Mouse (Mus musculus): ENCODE data around the gene Gm42957.

DNA sequence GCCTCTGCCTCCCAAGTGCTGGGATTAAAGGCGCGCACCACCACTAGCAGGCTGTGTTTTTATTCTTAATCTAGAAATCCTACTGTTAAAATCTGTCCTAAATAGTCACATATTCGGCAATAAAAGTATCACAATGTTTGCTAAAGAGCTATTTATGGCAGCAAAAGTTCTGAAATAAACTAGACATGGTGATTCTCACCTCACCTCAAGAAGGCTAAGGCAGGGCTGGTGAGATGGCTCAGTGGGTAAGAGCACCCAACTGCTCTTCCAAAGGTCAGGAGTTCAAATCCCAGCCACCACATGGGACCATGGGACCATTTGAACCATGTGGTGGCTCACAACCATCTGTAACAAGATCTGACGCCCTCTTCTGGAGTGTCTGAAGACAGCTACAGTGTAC is 44.6 kb upstream of the Gm42957 start:
- no peak for TF ChIP-seq CTCF (IDR thresholded peaks at IDR 0.05; ENCODE audit: low read depth)
- TF ChIP-seq EP300 (IDR thresholded peaks at IDR 0.05; ENCODE audit: low read depth) = no peak

Measured in liver, postnatal 0 days (tissue).